ENCODE assay signal across 21 mouse cellular contexts in the genomic region with DNA sequence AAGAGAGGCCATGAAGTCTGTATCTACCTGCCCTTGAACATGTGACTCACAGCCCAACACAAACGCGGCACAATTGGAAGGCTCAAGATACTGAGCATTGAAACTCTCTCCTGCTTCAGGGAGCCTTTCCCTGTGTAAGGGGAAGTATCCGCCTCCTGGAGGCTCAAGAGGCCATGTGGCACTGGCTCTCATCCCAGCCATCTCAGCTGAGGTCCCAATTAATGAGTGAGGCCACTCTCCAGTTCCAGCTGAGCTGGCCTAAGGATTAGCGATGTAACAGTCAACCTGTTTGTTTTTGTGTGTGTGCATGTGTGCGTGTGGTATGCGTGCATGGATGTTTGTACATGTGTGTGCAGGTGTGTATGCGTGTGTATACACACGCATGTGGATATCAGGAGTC. TPM values are rescaled to one million over a fixed set of nuclear protein-coding genes. Genes with fewer than 3 reads are reported as not detected.
DNase-seq lines count a peak whose midpoint lies in the region; ATAC-seq lines count a peak whose summit lies in the region.
"Had no signal": no experiment of that assay in that cellular context is flagged by ENCODE, and none has a peak within 500 bp of the region (broad histone marks: within the 10 kb centered on the region; RNA-seq: fewer than 3 reads in every experiment).

No protein-coding gene starts in this region.

- no peak overlapping the region for H3K4me2 ChIP-seq in hindbrain, embryonic 14.5 days (replicated peaks)
- H3K4me2 ChIP-seq: embryonic facial prominence, embryonic 13.5 days; heart, embryonic 15.5 days; hindbrain, embryonic 12.5 days; liver, embryonic 13.5 days; stomach, embryonic 15.5 days had no signal

- H3K9me3 ChIP-seq in hindbrain, embryonic 14.5 days (ENCODE audit: control insufficient read depth, low read length): no peaks in the 10 kb centered on the region
- H3K9me3 ChIP-seq: embryonic facial prominence, embryonic 13.5 days; heart, embryonic 15.5 days; hindbrain, embryonic 12.5 days; limb, embryonic 10.5 days; liver, embryonic 13.5 days; megakaryocyte, embryonic 14.5 days; stomach, embryonic 15.5 days had no signal

- no peak overlapping the region for H3K4me3 ChIP-seq in hindbrain, embryonic 14.5 days (replicated peaks; ENCODE audit: low read length)
- H3K4me3 ChIP-seq: embryonic facial prominence, embryonic 13.5 days; heart, embryonic 15.5 days; hindbrain, embryonic 12.5 days; limb, embryonic 10.5 days; liver, embryonic 13.5 days; megakaryocyte, embryonic 14.5 days; myocyte; stomach, embryonic 15.5 days had no signal

- no peaks in the 10 kb centered on the region for H3K36me3 ChIP-seq in hindbrain, embryonic 14.5 days (replicated peaks; ENCODE audit: control insufficient read depth, insufficient read depth)
- H3K36me3 ChIP-seq: embryonic facial prominence, embryonic 13.5 days; heart, embryonic 15.5 days; hindbrain, embryonic 12.5 days; limb, embryonic 10.5 days; liver, embryonic 13.5 days; stomach, embryonic 15.5 days had no signal

- H3K27me3 ChIP-seq in hindbrain, embryonic 14.5 days (ENCODE audit: control insufficient read depth, insufficient read depth, low read length): no peaks in the 10 kb centered on the region
- H3K27me3 ChIP-seq: embryonic facial prominence, embryonic 13.5 days; heart, embryonic 15.5 days; hindbrain, embryonic 12.5 days; stomach, embryonic 15.5 days had no signal

- no peak overlapping the region for H3K27ac ChIP-seq in hindbrain, embryonic 14.5 days
- H3K27ac ChIP-seq: embryonic facial prominence, embryonic 13.5 days; heart, embryonic 15.5 days; hindbrain, embryonic 12.5 days; limb, embryonic 10.5 days; liver, embryonic 13.5 days; stomach, embryonic 15.5 days had no signal

- H3K9ac ChIP-seq in hindbrain, embryonic 14.5 days: no peak overlapping the region
- H3K9ac ChIP-seq: embryonic facial prominence, embryonic 13.5 days; heart, embryonic 15.5 days; hindbrain, embryonic 12.5 days; liver, embryonic 13.5 days; stomach, embryonic 15.5 days had no signal

- 0 out of 2 replicates have a peak, but pooled peaks cover 8% of the 10 kb centered on the region for H3K4me1 ChIP-seq in hindbrain, embryonic 14.5 days (replicated peaks; ENCODE audit: control insufficient read depth, insufficient read depth, low read length)

- ATAC-seq in hindbrain, embryonic 14.5 days (ENCODE audit: low FRiP score): no peak

- 82% methylated on average over 8 of the region's 8 CpGs for WGBS in hindbrain, embryonic 14.5 days

- DNase-seq in adrenal gland, postnatal 10 days: peak; percentile 16
- no peak for DNase-seq in adrenal gland, postnatal 4 days (ENCODE audit: low spot score in 2 of 2)
- DNase-seq in lung, adult 18-20 months: peak; percentile 16 to 30
- no peak for DNase-seq in lung, postnatal 4 days
- peak; percentile 75 for DNase-seq in cerebellum, adult 11-12 months
- DNase-seq in lung, postnatal 36 days: peak; percentile 57
- DNase-seq in spleen, postnatal 4 days (ENCODE audit: low spot score in 2 of 2): no peak
- no peak for DNase-seq in hindbrain, embryonic 14.5 days (ENCODE audit: low spot score)
- DNase-seq: adrenal gland, adult 8-10 months; kidney, adult 2 months; kidney, postnatal 36 days; liver, embryonic 13.5 days; right cerebral cortex, postnatal 4 days; thymus, postnatal 14 days had no signal

RNA-seq across cellular contexts. Expression of a gene that starts 16.1 kb away (rescaled TPM):
- total RNA-seq in adrenal gland, postnatal 10 days (2021): 10 to 100 TPM; 37.2 to 37.7 TPM
- 10 to 100 TPM; 37.1 to 39.0 TPM for total RNA-seq in adrenal gland, postnatal 4 days (2021)
- polyA plus RNA-seq in hindbrain, embryonic 14.5 days (2014; fragmentation: Nextera tagmentation; extraction: Ambion mirVana): 15.7 and 17.6 TPM in 2 replicates

Comparison
In these comparisons a context has a peak if more than half of its experiments do, and no peak if none do; other contexts are left out.
1. DNase-seq: peak in adrenal gland, postnatal 10 days (single experiment), lung, adult 18-20 months (2 of 2), cerebellum, adult 11-12 months (single experiment) and lung, postnatal 36 days (single experiment); none in adrenal gland, postnatal 4 days (0 of 2), lung, postnatal 4 days (0 of 2), spleen, postnatal 4 days (0 of 2) and hindbrain, embryonic 14.5 days (single experiment).